Mouse (Mus musculus) forebrain, embryonic 16.5 days (tissue): ENCODE measurements around the gene Gm20388. TPM values are rescaled to one million over a fixed set of nuclear protein-coding genes. Genes with fewer than 3 reads are reported as not detected.

Experiments
- ATAC-seq: fragments of 200-750 bp; cut with Nextera tagmentation; 2 replicates; pipeline ENCODE4 v1.8.0; 2017; ENCODE audit warnings: mild to moderate bottlenecking, moderate library complexity
- H3K27ac ChIP-seq: fragments of 300-500 bp; sonication (generic); 2 replicates; pipeline ENCODE4 v1.5.1; 2014; ENCODE audit warnings: low read length, control low read depth
- H3K27me3 ChIP-seq: fragments of 300-500 bp; sonication (generic); replicated peaks from 2 replicates; pipeline ENCODE4 v1.6.1; 2014; ENCODE audit warnings: low read length; ENCODE audit not compliant: control insufficient read depth, insufficient read depth
- H3K36me3 ChIP-seq: fragments of 300-500 bp; sonication (generic); 2 replicates; pipeline ENCODE4 v1.6.1; 2014; ENCODE audit not compliant: control insufficient read depth, insufficient read depth
- H3K4me1 ChIP-seq: fragments of 300-500 bp; sonication (generic); replicated peaks from 2 replicates; pipeline ENCODE4 v1.6.1; 2014; ENCODE audit warnings: low read length; ENCODE audit not compliant: control insufficient read depth, insufficient read depth
- H3K4me2 ChIP-seq: fragments of 300-500 bp; sonication (generic); 2 replicates; pipeline ENCODE4 v1.6.1; 2014; ENCODE audit warnings: mild to moderate bottlenecking, low read length, control low read depth
- H3K4me3 ChIP-seq: fragments of 300-500 bp; sonication (generic); replicated peaks from 2 replicates; pipeline ENCODE4 v1.5.1; 2014; ENCODE audit warnings: mild to moderate bottlenecking, low read length, control low read depth
- H3K9ac ChIP-seq: fragments of 300-500 bp; sonication (generic); replicated peaks from 2 replicates; pipeline ENCODE4 v1.6.1; 2014; ENCODE audit warnings: low read depth, low read length, control low read depth
- H3K9me3 ChIP-seq: fragments of 300-500 bp; sonication (generic); 2 replicates; pipeline ENCODE4 v1.6.1; 2016; ENCODE audit warnings: low read length; ENCODE audit not compliant: control insufficient read depth
- WGBS: fragments of 180-500 bp; shearing (Covaris S2); extraction: QIAGEN DNeasy Blood & Tissue Kit; methylation state at CpG from one replicate; pipeline ENCODE4 v1.1.7; 2014; 5-methylcytosine and 5-hydroxymethylcytosine counted together
- polyA plus RNA-seq: library from polyadenylated mRNA; unstranded; fragments of >200 nt; fragmentation: Nextera tagmentation; extraction: Ambion mirVana; gene quantifications from 2 replicates; pipeline ENCODE4 v1.2.1, GENCODE M21; 2015

The Gm20388 gene
- polyA plus RNA-seq, 1 experiment from 2014 or later, result 4.7 TPM

GRCm38 (mm10) chr8:121643384-121643783, 1732.7 kb downstream of the Gm20388 start:
- Histone ChIP-seq H3K27ac (peak overlapping the region; percentile 58), H3K4me2 (no peak overlapping the region), H3K36me3 (no peaks in the 10 kb centered on the region), H3K9ac (no peak overlapping the region), H3K4me3 (no peak overlapping the region), H3K27me3 (no peaks in the 10 kb centered on the region), H3K4me1 (peaks cover 69% of the 10 kb centered on the region), H3K9me3 (no peaks in the 10 kb centered on the region)
- WGBS, result 52% methylated on average over 11 of the region's 11 CpGs
- peak; percentile 44 for ATAC-seq

GRCm38 (mm10) chr8:121647511-121648215, 1737.0 kb downstream of the Gm20388 start:
- H3K36me3 ChIP-seq, result no peaks in the 10 kb centered on the region
- ATAC-seq, result no peak
- H3K27me3 ChIP-seq, result no peaks in the 10 kb centered on the region
- H3K9ac ChIP-seq, result no peak overlapping the region
- no peaks in the 10 kb centered on the region for H3K9me3 ChIP-seq
- peak overlapping the region; percentile 99; the same call in 1 of the 2 replicates for H3K4me2 ChIP-seq
- no peak overlapping the region for H3K4me3 ChIP-seq
- no peak overlapping the region for H3K27ac ChIP-seq
- H3K4me1 ChIP-seq, result peaks cover 80% of the 10 kb centered on the region
- 83% methylated on average over 12 of the region's 12 CpGs for WGBS

GRCm38 (mm10) chr8:121648451-121648850, 1737.8 kb downstream of the Gm20388 start:
- Histone ChIP-seq H3K4me1 (peaks cover 72% of the 10 kb centered on the region), H3K36me3 (no peaks in the 10 kb centered on the region), H3K4me2 (peak overlapping the region; percentile 99), H3K9ac (no peak overlapping the region), H3K27ac (no peak overlapping the region), H3K4me3 (peak overlapping the region; percentile 20; the same call in 1 of the 2 replicates), H3K27me3 (no peaks in the 10 kb centered on the region), H3K9me3 (no peaks in the 10 kb centered on the region)
- no peak for ATAC-seq
- 58% methylated on average over 16 of the region's 16 CpGs for WGBS

GRCm38 (mm10) chr8:121649423-121649822, 1738.8 kb downstream of the Gm20388 start:
- ATAC-seq, result no peak
- no peaks in the 10 kb centered on the region for H3K36me3 ChIP-seq
- H3K4me3 ChIP-seq, result peak overlapping the region; percentile 60
- no peaks in the 10 kb centered on the region for H3K27me3 ChIP-seq
- H3K9ac ChIP-seq, result peak overlapping the region; percentile 66; the same call in 1 of the 2 replicates
- H3K4me2 ChIP-seq, result peak overlapping the region; percentile 99
- no peak overlapping the region for H3K27ac ChIP-seq
- WGBS, result 70% methylated on average over 5 of the region's 5 CpGs
- no peaks in the 10 kb centered on the region for H3K9me3 ChIP-seq
- peaks cover 71% of the 10 kb centered on the region for H3K4me1 ChIP-seq

GRCm38 (mm10) chr8:121649904-121650303, 1739.3 kb downstream of the Gm20388 start:
- H3K27me3 ChIP-seq, result no peaks in the 10 kb centered on the region
- peak overlapping the region; percentile 99 for H3K4me2 ChIP-seq
- H3K9me3 ChIP-seq, result no peaks in the 10 kb centered on the region
- peak overlapping the region; percentile 60 for H3K4me3 ChIP-seq
- H3K36me3 ChIP-seq, result no peaks in the 10 kb centered on the region
- H3K4me1 ChIP-seq, result peaks cover 71% of the 10 kb centered on the region
- 24% methylated on average over 10 of the region's 10 CpGs for WGBS
- no peak for ATAC-seq
- peak overlapping the region; percentile 66 for H3K9ac ChIP-seq
- H3K27ac ChIP-seq, result no peak overlapping the region

GRCm38 (mm10) chr8:121650389-121651307, 1740.0 kb downstream of the Gm20388 start:
- Histone ChIP-seq H3K4me1 (peaks cover 68% of the 10 kb centered on the region), H3K36me3 (no peaks in the 10 kb centered on the region), H3K27me3 (no peaks in the 10 kb centered on the region), H3K9ac (peak overlapping the region; percentile 66), H3K9me3 (no peaks in the 10 kb centered on the region), H3K4me2 (peak overlapping the region; percentile 99), H3K27ac (peak overlapping the region; percentile 76; the same call in 1 of the 2 replicates), H3K4me3 (peak overlapping the region; percentile 60)
- whole genome bisulfite sequencing, result 56% methylated on average over 20 of the region's 20 CpGs
- ATAC-seq, result no peak

DNA sequence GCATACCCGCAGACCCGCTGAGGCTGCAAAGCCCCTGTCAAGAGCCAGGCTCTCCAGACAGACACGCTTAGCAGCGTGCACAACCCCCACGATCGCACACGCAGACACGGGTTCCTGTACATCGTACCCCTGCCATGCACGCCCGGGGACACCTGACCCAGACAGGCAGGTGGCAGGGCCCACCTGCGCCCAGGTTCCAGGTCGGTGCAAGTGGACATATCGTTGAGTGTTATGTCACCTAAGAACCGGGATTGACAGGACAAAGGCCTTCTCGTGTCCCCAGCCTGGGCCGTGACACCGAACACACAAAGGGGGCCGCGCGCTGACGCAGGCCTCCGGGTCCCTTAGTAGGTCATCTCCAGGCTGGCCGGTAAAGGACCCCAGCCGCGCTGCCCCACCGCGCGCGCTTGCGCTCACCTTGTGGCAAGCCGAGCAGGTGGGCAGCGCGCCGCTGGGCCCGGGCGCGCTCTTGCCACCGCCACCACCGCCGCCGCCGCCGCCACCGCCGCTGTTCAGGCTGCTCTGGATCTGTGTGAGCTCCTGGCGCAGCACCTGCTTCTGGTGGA, 1740.8 kb downstream of the Gm20388 start:
- no peak for ATAC-seq
- H3K4me1 ChIP-seq, result peaks cover 65% of the 10 kb centered on the region
- 6% methylated on average over 47 of the region's 47 CpGs for WGBS

DNA sequence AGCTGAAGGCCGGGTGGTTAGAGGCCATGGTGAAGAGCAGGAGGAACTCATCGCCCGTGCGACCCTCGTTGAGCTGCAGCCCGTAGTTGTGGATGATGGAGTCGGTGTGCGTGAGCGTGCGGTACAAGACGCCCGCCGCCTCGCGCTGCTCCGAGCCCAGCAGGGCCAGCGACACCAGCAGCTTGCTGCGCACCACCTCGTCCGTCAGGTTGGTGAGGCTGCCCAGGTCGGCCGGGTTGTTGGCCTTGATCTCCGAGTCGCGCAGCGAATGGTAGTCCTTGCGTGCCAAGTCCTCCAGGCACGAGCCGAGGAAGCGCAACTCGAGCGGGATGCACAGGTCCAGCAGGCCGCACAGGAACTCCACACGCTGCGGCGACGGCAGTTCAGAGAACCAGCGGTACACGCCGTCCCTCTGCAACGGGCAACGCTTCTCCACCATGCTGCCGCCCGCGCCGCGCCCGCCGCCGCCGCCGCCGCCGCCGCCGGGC, 1741.3 kb downstream of the Gm20388 start:
- under 1% methylated on average over 45 of the region's 56 CpGs for WGBS
- Histone ChIP-seq H3K9ac (peak overlapping the region; percentile 66), H3K9me3 (no peaks in the 10 kb centered on the region), H3K4me2 (peak overlapping the region; percentile 99), H3K4me3 (peak overlapping the region; percentile 60), H3K4me1 (peaks cover 61% of the 10 kb centered on the region), H3K27ac (peak overlapping the region; percentile 76), H3K36me3 (no peaks in the 10 kb centered on the region), H3K27me3 (no peaks in the 10 kb centered on the region)
- ATAC-seq, result no peak

More for the DNA sequence above, 1740.8 kb downstream of the Gm20388 start:
- Histone ChIP-seq H3K9ac (peak overlapping the region; percentile 66), H3K4me2 (peak overlapping the region; percentile 99), H3K27ac (peak overlapping the region; percentile 76), H3K27me3 (no peaks in the 10 kb centered on the region), H3K36me3 (no peaks in the 10 kb centered on the region), H3K9me3 (no peaks in the 10 kb centered on the region), H3K4me3 (peak overlapping the region; percentile 60)
